In the genomic region with DNA sequence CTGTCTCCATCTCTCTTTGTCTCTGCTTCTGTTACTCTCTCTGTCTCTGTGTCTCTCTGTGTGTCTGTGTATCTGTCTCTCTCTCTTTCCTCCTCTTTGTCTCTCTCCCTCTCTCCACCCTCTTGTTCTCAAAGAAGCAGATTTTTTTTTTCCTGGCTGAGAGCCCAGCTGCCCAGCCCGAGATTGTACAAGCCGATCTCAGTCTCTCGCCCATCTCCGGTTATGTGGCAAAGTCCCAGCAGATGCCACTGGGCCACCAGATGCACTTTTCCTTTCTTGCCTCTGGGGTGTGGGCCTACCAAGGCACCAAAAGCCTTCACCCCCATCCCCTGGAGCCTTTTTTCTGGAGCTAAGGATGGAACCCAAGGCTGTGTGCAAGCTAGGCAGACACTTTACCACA, we compare ENCODE assay signal across 11 mouse cellular contexts. TPM values are rescaled to one million over a fixed set of nuclear protein-coding genes. Genes with fewer than 3 reads are reported as not detected.
DNase-seq lines count a peak whose midpoint lies in the region; ATAC-seq and TF ChIP-seq lines count a peak whose summit lies in the region.
"Had no signal": no experiment of that assay in that cellular context is flagged by ENCODE, and none has a peak within 500 bp of the region (broad histone marks: within the 10 kb centered on the region; RNA-seq: fewer than 3 reads in every experiment).

No protein-coding gene starts in this region.

- H3K4me2 ChIP-seq in kidney, embryonic 16.5 days (replicated peaks; ENCODE audit: low read depth, low read length): no peak overlapping the region

- H3K36me3 ChIP-seq in kidney, embryonic 16.5 days (ENCODE audit: insufficient read depth, low read length): no peaks in the 10 kb centered on the region
- H3K36me3 ChIP-seq in thymus, adult 2 months (ENCODE audit: control insufficient read depth, insufficient read depth, low read length): no peaks in the 10 kb centered on the region

- H3K4me3 ChIP-seq in kidney, embryonic 16.5 days (ENCODE audit: low read length): no peak overlapping the region
- no peak overlapping the region for H3K4me3 ChIP-seq in thymus, adult 2 months (ENCODE audit: control insufficient read depth, insufficient read depth, low read length)

- peaks cover 6% of the 10 kb centered on the region for H3K4me1 ChIP-seq in kidney, embryonic 16.5 days (ENCODE audit: insufficient read depth, low read length)
- H3K4me1 ChIP-seq in thymus, adult 2 months (replicated peaks; ENCODE audit: control insufficient read depth, insufficient read depth, low read length): peaks cover 5% of the 10 kb centered on the region; the same call in 1 of the 2 replicates

- no peak for ATAC-seq in kidney, embryonic 16.5 days (ENCODE audit: low FRiP score, low TSS enrichment)
- 0 out of 2 replicates have a peak, but pooled peaks have one; percentile 40 for ATAC-seq in common myeloid progenitor, adult 5-6 weeks (replicated peaks; ENCODE audit: low read depth, poor library complexity, severe bottlenecking)

- H3K27ac ChIP-seq in kidney, embryonic 16.5 days (ENCODE audit: low read length): no peak overlapping the region
- no peak overlapping the region for H3K27ac ChIP-seq in thymus, adult 2 months (ENCODE audit: control insufficient read depth, insufficient read depth, low read length)

- no peak for TF ChIP-seq CTCF in thymus, adult 2 months (IDR thresholded peaks at IDR 0.05; ENCODE audit: borderline replicate concordance, control insufficient read depth, extremely low read depth, insufficient read depth, low read length, poor library complexity)

- H3K27me3 ChIP-seq in kidney, embryonic 16.5 days (ENCODE audit: insufficient read depth, low read length): no peaks in the 10 kb centered on the region
- no peaks in the 10 kb centered on the region for H3K27me3 ChIP-seq in thymus, adult 2 months (ENCODE audit: control insufficient read depth, insufficient read depth, low read length)

- DNase-seq in kidney, adult 11 months: peak; percentile 69
- DNase-seq in 3T3-L1 (ENCODE audit: low read depth, low spot score): peak; percentile 16
- DNase-seq in kidney, postnatal 25 days: peak; percentile 83 to 90
- DNase-seq in neural tube, embryonic 10.5 days (ENCODE audit: extremely low spot score, low spot score): no peak
- no peak for DNase-seq in thymus, adult 2 months
- no peak for DNase-seq in layer of hippocampus, adult 9-11 months
- DNase-seq: heart, adult 11 months had no signal

- no peaks in the 10 kb centered on the region for H3K9me3 ChIP-seq in kidney, embryonic 16.5 days (ENCODE audit: low read length)

- no peak overlapping the region for H3K9ac ChIP-seq in kidney, embryonic 16.5 days (replicated peaks; ENCODE audit: low read length)

- no peak for TF ChIP-seq POLR2A in thymus, adult 2 months (IDR thresholded peaks at IDR 0.05; ENCODE audit: control insufficient read depth, extremely low read depth, insufficient read depth, low read length, poor library complexity)

- 65% methylated on average over 4 of the region's 4 CpGs for WGBS in kidney, embryonic 16.5 days
- 55% methylated on average over 4 of the region's 4 CpGs for WGBS in thymus, adult 2 months

RNA-seq across cellular contexts. Expression of a gene that starts 42.6 kb away (rescaled TPM):
- polyA plus RNA-seq in kidney, embryonic 16.5 days (2015; fragmentation: Nextera tagmentation; extraction: Ambion mirVana): 21.9 and 22.7 TPM in 2 replicates
- total RNA-seq in common myeloid progenitor, adult 5-6 weeks (2017): 11.4 and 13.9 TPM in 2 replicates
- 6.1 and 6.7 TPM in 2 replicates for polyA plus RNA-seq in thymus, adult 2 months (2012; rRNA removed)

RNA-seq across cellular contexts. Expression of a gene that starts 44.8 kb away (rescaled TPM):
- not detected in 2 replicates for polyA plus RNA-seq in kidney, embryonic 16.5 days (2015; fragmentation: Nextera tagmentation; extraction: Ambion mirVana)
- total RNA-seq in common myeloid progenitor, adult 5-6 weeks (2017): not detected in 2 replicates
- polyA plus RNA-seq in thymus, adult 2 months (2012; rRNA removed): 0.40 and 0.43 TPM in 2 replicates
- total RNA-seq: layer of hippocampus, adult 8-10 months; MEL had no signal

Comparison
In these comparisons a context has a peak if more than half of its experiments do, and no peak if none do; other contexts are left out.
1. DNase-seq: peak in kidney, adult 11 months (single experiment), 3T3-L1 (single experiment) and kidney, postnatal 25 days (2 of 2); none in neural tube, embryonic 10.5 days (single experiment), thymus, adult 2 months (single experiment) and layer of hippocampus, adult 9-11 months (single experiment).